Mouse (Mus musculus) kidney, postnatal 4 days (tissue): Measurements from ENCODE around the gene Clk2.
"Not testable (repeated sequence)": the region's sequence is repeated elsewhere in the genome, so short reads cannot be mapped to it uniquely, and the experiment has no call there.

Experiments
- DNase-seq, 2 experiments: peaks; one replicate each; pipeline ENCODE4 v3.0.0; 2021; ENCODE audit warnings: mixed read lengths in 2 of 2

Gene Clk2

GRCm38 (mm10) chr3:89161207-89161606 lies 3.4 kb upstream of the Clk2 start:
- DNase-seq = not testable (repeated sequence)

GRCm38 (mm10) chr3:89161786-89162185 lies 2.8 kb upstream of the Clk2 start:
- DNase-seq = no peak

GRCm38 (mm10) chr3:89163123-89163522 lies 1.5 kb upstream of the Clk2 start:
- DNase-seq = no peak

GRCm38 (mm10) chr3:89163643-89164245 lies 851 bp upstream of the Clk2 start:
- no peak for DNase-seq

- peak in 1 of 2 experiments; percentile 7 for DNase-seq
These were observed 774 bp downstream of the Clk2 start for GRCm38 (mm10) chr3:89165268-89165870.

- DNase-seq = no peak
These were observed 2.4 kb downstream of the Clk2 start for GRCm38 (mm10) chr3:89166945-89167344.

- DNase-seq = no peak
These were observed 10.2 kb downstream of the Clk2 start for GRCm38 (mm10) chr3:89174844-89175243.

- no peak for DNase-seq
These were observed 10.9 kb downstream of the Clk2 start for GRCm38 (mm10) chr3:89175544-89175943.

- DNase-seq = no peak
These were observed 11.8 kb downstream of the Clk2 start for GRCm38 (mm10) chr3:89176421-89176820.

GRCm38 (mm10) chr3:89177242-89178106 lies 12.9 kb downstream of the Clk2 start, which contains the start of gene Scamp3:
TSS of gene Scamp3 (plus strand) at chr3:89177473.
- DNase-seq = peak; percentile 87 to 91

- DNase-seq = no peak
These were observed 13.5 kb downstream of the Clk2 start for GRCm38 (mm10) chr3:89178107-89178385.

- DNase-seq = no peak
These were observed 14.5 kb downstream of the Clk2 start for GRCm38 (mm10) chr3:89179056-89179455.

- no peak for DNase-seq
These were observed 17.3 kb downstream of the Clk2 start for GRCm38 (mm10) chr3:89181749-89182500.

GRCm38 (mm10) chr3:89182531-89183057 lies 18.0 kb downstream of the Clk2 start:
- DNase-seq = no peak

GRCm38 (mm10) chr3:89183058-89183958 lies 18.7 kb downstream of the Clk2 start, which contains the start of gene Fam189b:
TSS of gene Fam189b (plus strand) at chr3:89183143.
- peak; percentile 90 to 93 for DNase-seq

GRCm38 (mm10) chr3:89183959-89184315 lies 19.3 kb downstream of the Clk2 start:
- no peak for DNase-seq

- no peak for DNase-seq
These were observed 22.6 kb downstream of the Clk2 start for GRCm38 (mm10) chr3:89187197-89187596.

- peak; percentile 42 to 53 for DNase-seq
These were observed 23.3 kb downstream of the Clk2 start for GRCm38 (mm10) chr3:89187690-89188477.

- DNase-seq = peak in 1 of 2 experiments; percentile 59
These were observed 23.9 kb downstream of the Clk2 start for GRCm38 (mm10) chr3:89188478-89188875.

- DNase-seq = no peak
These were observed 25.8 kb downstream of the Clk2 start for GRCm38 (mm10) chr3:89190436-89190835.

- DNase-seq = no peak
These were observed 28.8 kb downstream of the Clk2 start for GRCm38 (mm10) chr3:89193351-89193750.
